Mouse (Mus musculus) G1E (cell line): ENCODE measurements at regions not wholly inside any gene's neighbourhood (a gene's known extent, or its start where the extent isn't known, plus 50 kb on each side); places are given as distances from the start of the nearest gene placed in this dataset.

ENCODE experiments used
- CTCF ChIP-seq: IDR thresholded peaks from 2 replicates; pipeline ENCODE4 v1.5.1; 2012; ENCODE audit warnings: low read depth, low read length, inconsistent platforms, mixed read lengths
- GATA1 ChIP-seq: IDR thresholded peaks from 2 replicates; pipeline ENCODE4 v1.6.1; 2012; ENCODE audit warnings: borderline replicate concordance, low read length, inconsistent platforms, mixed read lengths
- GATA2 ChIP-seq: IDR thresholded peaks from 2 replicates; pipeline ENCODE4 v1.6.1; 2012; ENCODE audit warnings: low read depth, low read length, inconsistent platforms, borderline replicate concordance
- POLR2AphosphoS5 ChIP-seq: IDR thresholded peaks from 2 replicates; pipeline ENCODE4 v1.6.1; 2012; ENCODE audit warnings: low read depth, low read length, inconsistent platforms; ENCODE audit not compliant: insufficient replicate concordance
- TAL1 ChIP-seq: conservative IDR thresholded peaks from 2 replicates; pipeline ENCODE4 v1.6.1; 2012; ENCODE audit warnings: low read depth, low read length, inconsistent platforms, mixed read lengths

GRCm38 (mm10) chr15:5517244-5517966, 273.4 kb upstream of the Ptger4 start:
- no peak for TF ChIP-seq CTCF
- no peak for TF ChIP-seq GATA1
- no peak for TF ChIP-seq TAL1
- TF ChIP-seq GATA2: no peak
- TF ChIP-seq POLR2AphosphoS5: no peak
